Mouse (Mus musculus) spleen, postnatal 14 days (tissue): ENCODE data around the gene Vsig2.

Experiments
- DNase-seq, 2 experiments: peaks; one replicate each; pipeline ENCODE4 v3.0.0; 2021 to 2022; ENCODE audit warnings: low spot score in 2 of 2

Gene Vsig2

GRCm38 (mm10) chr9:37539170-37540025 is at the start of gene Vsig2:
TSS of gene Vsig2 (plus strand) at chr9:37539255.
- DNase-seq, result no peak

- DNase-seq, result peak; percentile 7 to 17
These were observed 49.5 kb upstream of the Vsig2 start for GRCm38 (mm10) chr9:37489446-37490120.

DNA sequence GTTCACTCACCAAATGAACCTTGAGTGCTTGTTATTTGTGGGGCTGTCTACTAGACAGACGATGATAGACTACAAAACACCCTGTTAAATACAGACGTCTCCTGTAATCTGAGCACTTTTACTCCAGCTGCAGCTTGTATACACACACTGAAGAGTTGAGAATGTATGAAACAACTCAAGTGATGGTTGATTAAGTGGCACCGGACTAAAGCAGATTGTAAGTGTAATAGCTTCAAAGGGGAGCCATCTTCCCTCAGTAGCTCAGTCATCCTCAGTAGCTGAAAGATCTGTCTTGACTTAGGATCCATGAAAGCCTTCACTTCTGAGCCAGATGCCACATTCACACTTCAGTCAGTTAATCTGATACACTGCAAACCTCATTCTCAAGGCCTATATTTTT is 43.3 kb upstream of the Vsig2 start:
- DNase-seq, result no peak

DNA sequence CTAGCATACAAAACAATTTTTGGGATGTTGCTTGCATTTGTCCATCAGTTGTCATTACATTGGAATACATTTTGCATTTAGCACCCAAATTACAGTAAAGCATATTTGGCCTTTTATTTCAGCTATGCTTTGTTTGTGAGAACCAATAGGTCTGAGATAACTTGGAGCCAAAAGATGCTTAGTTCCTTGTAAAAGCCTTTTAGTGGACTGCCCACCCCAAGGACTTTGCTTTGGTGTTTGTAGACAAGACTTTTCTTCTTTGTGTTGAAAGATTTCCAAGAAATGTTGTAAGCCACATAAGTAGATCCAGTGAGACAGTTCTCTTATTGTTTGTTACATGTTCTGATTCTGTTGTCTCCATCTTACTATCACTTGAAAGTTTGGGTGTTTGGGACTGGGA is 42.7 kb upstream of the Vsig2 start:
- DNase-seq, result no peak

DNA sequence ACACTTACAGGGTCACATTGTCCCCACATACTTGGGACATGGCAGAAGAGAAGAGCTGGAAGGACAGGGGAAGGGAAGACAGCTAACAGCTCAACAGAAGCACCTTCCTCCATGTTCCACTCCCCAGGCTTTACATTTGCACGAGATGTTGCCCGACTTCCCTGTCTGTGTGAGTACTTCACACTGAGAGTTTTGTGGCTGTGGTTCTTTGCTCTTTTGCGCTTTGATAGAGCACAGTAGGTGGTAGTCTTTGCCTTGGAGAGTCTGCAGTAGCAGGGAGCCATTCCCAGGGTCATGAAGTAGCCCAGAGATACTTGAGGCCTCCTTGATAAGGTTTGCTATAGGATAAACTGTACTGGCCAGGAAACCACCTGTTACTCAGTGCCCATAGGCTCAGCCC is 38.9 kb upstream of the Vsig2 start:
- DNase-seq, result no peak

- no peak for DNase-seq
These were observed 37.9 kb upstream of the Vsig2 start for GRCm38 (mm10) chr9:37501170-37501569.

DNA sequence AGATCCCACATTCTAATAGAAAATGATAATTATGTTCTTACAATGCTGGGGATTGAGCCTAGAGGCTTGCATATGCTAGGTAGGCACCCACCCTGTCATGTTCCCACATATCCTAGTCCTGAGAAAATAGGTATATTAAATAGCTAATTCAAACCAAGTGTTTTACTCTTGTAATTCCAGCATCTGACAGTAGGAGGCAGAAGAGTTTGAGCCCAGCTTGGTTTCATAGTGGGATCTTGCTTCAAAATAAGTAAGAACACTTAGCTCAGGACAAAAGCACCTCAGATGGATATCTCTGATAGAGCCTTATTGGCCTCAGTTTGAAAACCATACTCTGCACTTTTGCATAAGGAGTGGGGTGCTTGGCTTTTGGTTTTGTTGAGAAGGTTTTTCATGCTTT is 34.7 kb upstream of the Vsig2 start:
- no peak for DNase-seq

DNA sequence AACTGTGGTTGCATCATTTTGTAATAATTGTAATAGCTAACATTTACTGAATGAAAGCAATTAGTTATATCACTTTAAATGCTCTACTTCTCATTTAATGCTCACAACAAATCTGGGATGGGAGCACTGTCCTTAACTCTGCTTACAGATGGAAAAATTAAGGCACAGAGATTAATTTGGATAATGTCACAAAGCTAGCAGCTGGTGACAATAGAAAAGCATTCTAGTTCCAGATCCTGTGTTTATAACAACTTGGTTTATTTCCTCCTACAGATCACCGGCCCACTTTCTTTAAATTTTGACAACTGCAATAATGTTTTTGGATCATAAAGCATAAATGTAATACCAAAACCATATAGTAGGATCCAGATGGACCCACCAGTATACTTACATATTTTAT is 33.0 kb upstream of the Vsig2 start:
- no peak for DNase-seq

- no peak for DNase-seq
These were observed 27.0 kb upstream of the Vsig2 start for GRCm38 (mm10) chr9:37512097-37512496.

- no peak for DNase-seq
These were observed 24.6 kb upstream of the Vsig2 start for GRCm38 (mm10) chr9:37514456-37514855.

- no peak for DNase-seq
These were observed 21.6 kb upstream of the Vsig2 start for GRCm38 (mm10) chr9:37517467-37517866.

DNA sequence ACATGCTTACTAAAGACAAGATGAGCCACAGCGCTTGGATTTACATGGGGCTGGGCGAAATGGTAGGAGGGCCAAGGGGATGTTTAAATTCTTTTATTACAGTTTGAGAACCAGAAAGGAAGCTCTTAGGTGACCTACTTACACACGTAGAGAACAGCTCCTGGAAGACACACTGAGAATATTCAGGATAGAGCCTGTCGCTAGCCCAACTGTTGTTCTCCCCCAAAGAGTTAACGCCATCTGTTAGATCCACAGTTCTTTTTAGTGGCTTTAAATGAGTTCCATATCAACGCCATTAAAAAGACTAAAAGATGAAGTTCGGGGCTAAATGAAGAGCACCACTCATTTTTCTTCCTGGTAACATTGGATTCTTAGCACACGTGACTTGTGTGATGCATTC is 20.1 kb upstream of the Vsig2 start:
- no peak for DNase-seq

DNA sequence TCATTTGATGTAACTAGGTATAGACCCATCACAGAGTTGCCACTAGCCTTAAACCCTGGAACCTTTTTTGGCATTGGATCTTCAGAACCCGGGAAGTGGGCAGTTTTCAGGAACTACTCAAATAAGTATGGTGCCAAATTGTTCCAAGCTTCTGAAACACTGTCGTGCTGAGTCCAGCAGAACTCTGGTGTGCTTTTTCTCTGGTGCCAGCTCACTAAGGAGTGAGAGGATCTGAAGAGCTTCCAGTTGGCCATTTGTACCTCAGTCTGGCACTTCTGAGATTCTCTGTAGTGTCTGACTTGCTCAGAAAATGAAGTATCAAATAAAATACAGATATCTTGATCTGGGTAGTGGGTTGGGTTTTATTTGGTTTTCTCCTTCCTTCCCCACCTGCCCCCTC is 19.1 kb upstream of the Vsig2 start:
- DNase-seq, result no peak

- DNase-seq, result no peak
These were observed 13.6 kb upstream of the Vsig2 start for GRCm38 (mm10) chr9:37525461-37525860.

DNA sequence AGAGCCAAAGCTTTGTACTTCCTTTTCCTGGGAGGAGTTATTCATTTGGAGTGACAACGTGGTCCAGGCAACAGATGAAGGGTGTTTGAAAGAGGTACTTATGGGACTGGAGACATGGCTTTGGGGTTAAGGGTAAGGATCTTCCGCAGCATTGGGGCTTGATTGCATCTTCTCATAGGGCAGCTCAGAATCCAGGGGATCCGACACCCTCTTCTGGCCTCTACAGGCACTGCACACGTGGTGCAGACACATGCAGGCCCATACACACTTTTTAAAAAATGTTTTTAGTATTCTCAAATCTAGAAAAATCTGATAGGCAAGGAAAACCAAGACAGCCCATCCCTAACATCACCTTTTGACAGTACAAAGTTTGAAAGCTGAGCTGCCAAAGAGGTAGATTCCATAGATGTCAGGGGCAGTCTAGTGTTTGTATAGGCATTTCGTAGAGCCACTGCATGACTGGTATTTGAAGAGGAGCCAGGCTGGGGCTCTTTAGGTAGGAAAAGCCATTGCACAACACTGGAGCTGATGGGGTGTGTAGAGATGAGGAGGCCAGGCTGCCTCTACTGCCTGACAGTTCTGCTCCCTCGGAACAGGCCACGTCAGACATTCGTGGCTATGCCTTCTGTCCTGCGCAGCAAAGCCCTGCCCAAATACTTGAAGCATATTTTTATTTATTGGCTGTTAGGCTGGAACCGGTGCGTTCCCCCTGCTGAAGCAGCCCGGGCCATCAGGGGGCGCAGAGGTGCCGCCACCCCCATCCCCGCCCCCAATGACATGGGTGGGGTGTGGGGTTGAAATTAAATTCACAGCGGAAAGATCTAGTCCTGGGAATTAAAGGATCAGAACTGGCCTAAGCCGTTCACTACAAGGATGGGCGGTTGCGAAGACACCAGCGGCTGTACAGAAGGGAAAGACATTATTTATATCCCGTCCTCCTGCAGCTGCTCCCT is 12.3 kb upstream of the Vsig2 start:
- no peak for DNase-seq

- no peak for DNase-seq
These were observed 11.4 kb upstream of the Vsig2 start, which contains the start of gene Esam for GRCm38 (mm10) chr9:37527396-37528224. TSS of gene Esam (plus strand) at chr9:37528078.

DNA sequence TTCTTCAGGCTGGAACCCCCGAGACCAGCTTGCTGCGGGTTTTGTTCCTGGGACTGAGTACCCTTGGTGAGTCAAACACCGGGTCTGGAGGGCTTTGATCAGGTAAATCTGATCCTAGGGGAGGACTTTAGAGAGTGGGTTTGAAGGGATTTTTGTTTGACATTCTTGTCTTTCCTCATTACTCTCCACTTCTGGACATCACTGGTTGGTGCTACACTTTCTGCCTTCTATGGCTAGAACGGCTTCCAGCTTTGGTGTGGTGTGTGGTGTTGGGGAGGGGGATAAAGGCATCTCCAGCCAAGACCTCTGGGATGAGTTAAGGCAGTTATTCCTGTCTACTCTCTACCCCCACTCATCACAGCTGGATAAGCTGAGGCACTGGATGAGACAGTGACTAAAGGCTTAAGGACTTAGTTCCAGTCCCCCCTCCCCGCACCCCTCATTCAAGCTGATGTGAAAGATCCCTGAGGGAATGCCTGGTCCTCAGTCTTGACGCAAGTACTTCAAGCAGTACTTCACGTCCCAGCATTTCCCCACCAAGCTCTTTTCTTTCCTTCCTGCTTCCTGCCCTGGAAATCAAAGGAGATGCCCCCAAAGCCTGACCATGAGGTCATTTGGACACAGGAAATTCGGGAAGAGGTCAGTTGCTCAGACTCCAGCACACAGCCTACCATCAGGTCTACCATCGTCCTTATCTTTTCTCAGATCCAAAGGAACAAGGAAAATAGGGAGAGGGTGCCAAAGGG is 10.7 kb upstream of the Vsig2 start:
- DNase-seq, result no peak

DNA sequence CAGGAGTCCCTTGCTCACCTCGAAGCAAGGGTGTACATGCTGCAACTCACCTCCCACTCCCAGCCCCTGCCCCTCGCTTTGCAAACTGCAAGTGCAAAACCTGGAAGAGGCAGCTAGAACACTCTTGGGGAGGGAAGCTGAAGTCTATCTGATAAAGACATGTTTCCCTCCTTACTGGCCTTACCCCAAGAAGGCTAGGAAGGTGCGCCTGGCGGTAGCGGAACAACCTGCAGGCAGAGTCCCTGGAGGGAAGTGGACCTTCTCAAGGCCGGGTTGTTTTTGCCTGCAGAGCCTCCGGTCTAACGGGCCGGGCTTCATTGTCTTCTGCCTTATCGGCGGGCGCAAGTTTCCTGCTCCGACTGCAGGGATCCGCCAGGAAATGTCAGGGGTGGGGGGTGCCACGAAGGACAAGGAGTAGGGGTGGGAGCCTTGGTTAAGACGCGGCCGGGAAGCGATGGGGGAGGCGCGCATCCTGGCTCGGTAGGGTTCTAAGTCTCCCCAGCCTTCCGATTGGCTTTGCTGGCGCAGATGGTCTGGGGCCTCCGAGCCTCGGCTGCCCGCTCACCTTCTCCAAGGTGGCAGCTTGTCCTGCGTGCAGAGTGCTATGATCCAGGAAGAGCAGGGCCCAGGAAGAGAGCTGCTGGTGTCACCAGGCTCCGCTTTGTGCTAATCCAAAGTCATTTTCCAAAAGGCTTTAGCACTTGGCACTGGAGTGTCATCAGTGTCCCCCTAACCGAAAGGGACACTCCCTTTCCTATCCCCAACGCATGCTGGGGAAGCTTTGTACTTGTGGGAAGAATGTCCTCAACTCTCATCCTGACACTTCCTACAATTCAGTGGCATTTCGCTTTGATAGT is 8.8 kb upstream of the Vsig2 start:
- peak in 1 of 2 experiments; percentile 12 for DNase-seq

DNA sequence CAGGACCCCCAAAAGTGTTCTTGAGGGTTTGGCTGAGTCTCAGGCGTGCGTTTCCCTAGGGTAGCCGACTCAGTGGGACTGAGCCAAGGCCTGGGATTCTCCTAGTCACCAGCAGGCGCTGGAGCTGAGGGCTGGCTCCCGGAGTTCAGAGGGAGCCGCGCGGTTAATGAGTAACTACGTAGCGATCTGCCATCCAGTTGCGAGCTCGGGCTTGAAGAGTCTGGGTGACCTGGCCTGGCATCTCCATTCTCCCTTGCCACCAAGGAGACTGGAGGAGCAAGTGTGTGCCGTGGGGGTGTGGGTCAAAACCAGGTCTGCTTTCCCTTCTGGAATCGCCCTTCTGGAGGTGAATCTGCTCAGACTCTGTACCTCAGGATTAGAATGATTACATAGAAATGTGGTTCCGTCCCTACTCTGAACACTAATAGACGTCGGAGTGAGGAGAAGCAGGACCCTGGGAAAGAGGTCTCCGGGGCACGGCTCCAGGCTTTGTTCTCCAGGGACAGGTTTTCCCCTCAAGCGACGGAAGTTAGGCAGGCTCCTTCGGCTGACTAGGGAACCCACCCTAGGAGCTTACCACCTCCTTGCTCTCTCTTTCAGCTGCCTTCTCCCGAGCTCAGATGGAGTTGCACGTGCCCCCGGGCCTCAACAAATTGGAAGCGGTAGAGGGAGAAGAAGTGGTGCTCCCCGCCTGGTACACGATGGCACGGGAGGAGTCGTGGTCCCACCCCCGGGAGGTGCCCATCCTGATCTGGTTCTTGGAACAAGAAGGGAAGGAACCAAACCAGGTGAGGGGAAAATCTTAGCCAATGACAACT is 8.0 kb upstream of the Vsig2 start:
- DNase-seq, result no peak
